Comparison of ENCODE assay signal across 7 mouse cellular contexts in the genomic region with DNA sequence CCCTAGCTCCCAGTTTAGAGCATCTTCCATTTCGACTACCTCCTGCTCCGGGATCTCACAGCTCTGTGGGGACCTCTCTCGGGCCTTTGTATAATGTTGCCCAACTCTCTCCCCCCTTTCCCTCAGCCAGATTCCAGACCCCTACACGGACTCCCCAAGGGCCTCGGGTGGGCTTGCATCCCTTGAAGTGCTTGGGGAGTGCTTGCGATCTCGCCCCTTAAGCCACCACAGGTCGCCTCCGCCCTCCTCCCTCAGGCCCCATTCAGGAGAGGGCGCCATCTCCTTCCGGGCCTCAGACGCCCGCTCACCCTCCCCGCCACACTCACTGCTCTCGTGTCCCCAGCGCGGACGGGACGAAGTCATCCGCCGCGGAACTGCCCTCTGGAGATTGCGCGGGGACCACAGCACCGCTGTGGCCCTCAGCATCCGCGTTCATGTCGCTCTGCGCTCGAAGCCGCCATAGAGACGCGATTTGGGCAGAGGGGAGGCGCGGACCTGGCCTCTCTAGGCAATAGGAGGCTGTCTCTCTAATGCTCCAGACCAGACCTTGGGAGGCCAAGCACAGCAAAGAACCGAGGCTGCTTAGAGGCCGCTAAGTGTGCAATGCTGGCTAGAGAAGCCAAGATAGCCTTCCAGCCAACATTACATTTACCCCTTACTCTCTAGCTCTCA. TPM values are rescaled to one million over a fixed set of nuclear protein-coding genes. Genes with fewer than 3 reads are reported as not detected.
DNase-seq lines count a peak whose midpoint lies in the region; ATAC-seq lines count a peak whose summit lies in the region.

A gene (minus strand): TSS at position 501 of the 672 bp plus-strand sequence.

- peak within 1 kb of the TSS; percentile 98 for H3K27ac ChIP-seq in intestine, embryonic 15.5 days
- peak within 1 kb of the TSS; percentile 97 for H3K27ac ChIP-seq in midbrain, embryonic 10.5 days (replicated peaks)

- peak within 1 kb of the TSS; percentile 94 for H3K4me3 ChIP-seq in intestine, embryonic 15.5 days (replicated peaks)
- H3K4me3 ChIP-seq in midbrain, embryonic 10.5 days = peak within 1 kb of the TSS; percentile 75

- H3K27me3 ChIP-seq in intestine, embryonic 15.5 days (replicated peaks) = no peaks in the 10 kb centered on the region
- H3K27me3 ChIP-seq in midbrain, embryonic 10.5 days (ENCODE audit: low read depth, poor library complexity, severe bottlenecking) = no peaks in the 10 kb centered on the region

- H3K4me1 ChIP-seq in intestine, embryonic 15.5 days (replicated peaks) = no peaks in the 10 kb centered on the region; the same call in none of the 2 replicates
- peaks cover 18% of the 10 kb centered on the region for H3K4me1 ChIP-seq in midbrain, embryonic 10.5 days

- WGBS in intestine, embryonic 15.5 days = under 1% methylated on average over 37 of the region's 37 CpGs
- WGBS in midbrain, embryonic 10.5 days = under 1% methylated on average over 37 of the region's 37 CpGs

- peak within 1 kb of the TSS; percentile 61 for H3K4me2 ChIP-seq in intestine, embryonic 15.5 days (replicated peaks)

- no peaks in the 10 kb centered on the region for H3K9me3 ChIP-seq in intestine, embryonic 15.5 days
- no peaks in the 10 kb centered on the region for H3K9me3 ChIP-seq in midbrain, embryonic 10.5 days (replicated peaks)

- H3K9ac ChIP-seq in intestine, embryonic 15.5 days = peak within 1 kb of the TSS; percentile 99

- 0 out of 2 replicates have a peak, but pooled peaks cover 4% of the 10 kb centered on the region for H3K36me3 ChIP-seq in intestine, embryonic 15.5 days
- peaks cover 34% of the 10 kb centered on the region for H3K36me3 ChIP-seq in midbrain, embryonic 10.5 days

- ATAC-seq in intestine, embryonic 15.5 days = peak; percentile 98

- intact Hi-C loops in left cerebral cortex, postnatal 25 days (cut with DNase I) = loop anchor here (1.0 to 10.0 kb wide), 3 partner anchors 40 to 278 kb away; a partner anchor contains a TSS

- DNase-seq in adrenal gland, adult (ENCODE audit: inconsistent age in 2 of 2, low spot score in 1 of 2) = peak; percentile 88 to 97
- DNase-seq in embryo, embryonic 10.5 days (ENCODE audit: low spot score) = peak; percentile 91
- peak; percentile 77 for DNase-seq in gastrocnemius, postnatal 25 days
- DNase-seq in left cerebral cortex, postnatal 25 days (ENCODE audit: low spot score in 2 of 2) = peak; percentile 82 to 87
- DNase-seq in midbrain, embryonic 10.5 days (ENCODE audit: low spot score) = peak; percentile 90
- peak; percentile 77 for DNase-seq in right cerebral cortex, postnatal 4 days

RNA-seq across cellular contexts. Expression of the gene that starts here (rescaled TPM):
- total RNA-seq in gastrocnemius, postnatal 25 days (2021) = 1 to 10 TPM; 5.5 to 8.3 TPM
- polyA plus RNA-seq in intestine, embryonic 15.5 days (2015; fragmentation: Nextera tagmentation; extraction: Ambion mirVana) = 60.7 and 64.4 TPM in 2 replicates
- total RNA-seq in left cerebral cortex, postnatal 25 days (2021) = 10 to 100 TPM; 31.0 to 33.4 TPM
- polyA plus RNA-seq in midbrain, embryonic 10.5 days (2016; fragmentation: Nextera tagmentation; extraction: Ambion mirVana) = 80.7 and 82.0 TPM in 2 replicates

Comparison
In these comparisons a context has a peak if more than half of its experiments do, and no peak if none do; other contexts are left out.
1. Peak in every context shown above with its lines: DNase-seq, ATAC-seq, H3K4me3 ChIP-seq and H3K27ac ChIP-seq.